Mouse (Mus musculus) lung, adult 2 months (tissue): ENCODE data around the gene Ldah.

Source experiments
- CTCF ChIP-seq: fragments of 200-500 bp; IDR thresholded peaks from 2 replicates; pipeline ENCODE4 v1.5.1; 2011; ENCODE audit warnings: mild to moderate bottlenecking, low read length, control low read depth; ENCODE audit not compliant: insufficient read depth
- POLR2A ChIP-seq: fragments of 200-500 bp; IDR thresholded peaks from 2 replicates; pipeline ENCODE4 v1.6.1; 2011; ENCODE audit warnings: low read depth, mild to moderate bottlenecking, control low read depth, low read length, borderline replicate concordance; ENCODE audit errors: extremely low read depth

DNA sequence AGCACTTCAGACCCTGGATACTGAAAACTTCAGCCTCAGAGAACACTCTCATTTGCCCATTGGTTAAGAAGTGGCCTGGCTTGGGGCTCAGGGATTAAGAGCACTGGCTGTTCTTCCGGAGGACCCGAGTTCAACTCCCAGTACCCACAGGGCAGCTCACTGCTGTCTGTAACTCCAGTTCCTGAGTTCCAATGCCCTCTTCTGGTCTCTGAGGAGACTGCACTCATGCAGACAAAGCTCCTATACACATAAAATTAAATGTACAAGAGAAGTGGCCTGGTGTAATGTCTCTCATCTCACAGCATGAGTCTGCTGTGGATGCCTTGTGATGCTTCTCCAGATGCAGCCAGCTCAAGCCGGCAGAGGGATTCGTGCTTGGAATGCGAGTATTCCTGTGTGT, 108.6 kb downstream of the Ldah start:
- TF ChIP-seq CTCF = no peak
- no peak for TF ChIP-seq POLR2A
